Mouse (Mus musculus) olfactory bulb, adult 2 months (tissue): ENCODE data around the gene Gcnt7.

ENCODE experiments used
- CTCF ChIP-seq: fragments of 200-500 bp; IDR thresholded peaks from 2 replicates; pipeline ENCODE4 v1.5.1; 2012; ENCODE audit warnings: low read depth, mild to moderate bottlenecking, low read length, moderate library complexity; ENCODE audit not compliant: insufficient read depth
- POLR2A ChIP-seq: fragments of 200-500 bp; IDR thresholded peaks from 2 replicates; pipeline ENCODE4 v1.6.1; 2012; ENCODE audit warnings: mild to moderate bottlenecking, low read depth, low read length, moderate library complexity; ENCODE audit not compliant: insufficient read depth

DNA sequence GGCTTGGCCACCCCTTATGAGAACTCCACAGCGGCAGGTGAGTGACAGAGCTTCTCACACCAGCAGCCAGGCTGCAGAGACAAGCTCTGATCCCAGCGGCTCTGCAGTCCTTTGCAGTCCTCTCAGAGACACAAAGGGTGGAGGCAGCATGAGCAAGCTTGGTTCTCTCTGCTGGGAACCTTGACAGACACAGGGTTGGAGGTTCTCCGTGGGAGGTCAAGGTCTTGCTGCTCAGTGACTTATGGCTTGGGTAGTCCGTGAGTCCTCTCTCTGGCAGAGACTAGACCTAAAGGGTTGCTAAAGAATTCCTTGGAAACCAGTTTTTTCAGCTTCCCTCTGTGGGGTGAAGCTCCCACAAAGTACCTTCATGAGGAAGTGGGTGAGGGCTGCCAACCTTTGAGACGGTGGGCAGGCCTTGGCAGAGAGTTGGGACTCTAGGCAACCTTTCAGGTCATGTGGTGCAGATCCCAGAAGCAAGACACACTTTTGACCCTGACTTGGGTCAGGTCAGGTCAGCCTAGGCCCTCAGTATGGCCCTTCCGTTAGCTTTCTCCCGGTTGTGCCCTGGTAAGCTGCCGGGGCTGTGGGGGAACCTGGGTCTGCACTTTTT lies 38.4 kb upstream of the Gcnt7 start:
- TF ChIP-seq POLR2A: no peak
- TF ChIP-seq CTCF: no peak
